Mouse (Mus musculus): ENCODE data around the gene Antxrl.

Antxrl gene

DNA sequence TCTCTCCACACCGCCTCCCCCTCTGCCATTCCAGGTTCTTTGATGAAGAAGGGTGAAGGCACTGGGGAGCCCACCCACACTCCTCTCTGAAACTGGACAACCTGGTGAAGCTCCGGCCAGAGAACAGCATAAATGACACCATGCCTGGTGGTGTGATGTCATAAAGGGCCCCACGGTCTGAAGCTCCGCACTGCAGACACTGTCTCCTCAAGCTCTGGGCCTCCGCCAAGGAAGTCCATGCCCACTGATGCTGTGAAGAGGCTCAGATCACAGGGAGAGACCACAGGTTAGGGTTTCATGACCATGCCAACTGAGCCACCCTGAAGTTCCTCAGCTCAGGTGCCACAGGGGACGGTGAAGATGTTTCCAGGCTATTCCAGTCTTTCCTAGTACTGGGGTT is at the start of gene Antxrl:
TSS of gene Antxrl (plus strand) at position 192 of the 400 bp plus-strand sequence.
- no peak for DNase-seq

DNA sequence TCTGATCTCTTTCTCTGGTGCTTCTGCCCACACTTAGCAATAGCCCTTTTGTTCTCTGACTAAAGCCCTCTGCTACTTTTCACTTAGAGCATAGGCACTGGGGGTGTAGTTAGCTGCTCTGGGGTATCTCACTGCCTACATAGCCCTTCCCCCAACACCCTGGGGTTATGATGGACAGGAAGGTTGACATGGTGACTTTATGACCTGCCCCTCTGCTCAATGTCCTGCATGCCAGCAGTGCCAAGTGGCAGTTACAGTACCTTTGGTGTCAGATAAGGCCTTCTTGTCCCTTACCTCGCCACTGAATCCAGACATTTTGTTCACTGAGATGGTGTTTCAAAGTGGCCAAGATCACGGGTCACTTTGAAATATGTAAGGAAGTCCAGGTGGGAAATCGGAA is 37.4 kb upstream of the Antxrl start, which contains the start of gene Gm30083:
TSS of gene Gm30083 (minus strand) at position 120 of the 400 bp plus-strand sequence.
- DNase-seq: no peak

DNA sequence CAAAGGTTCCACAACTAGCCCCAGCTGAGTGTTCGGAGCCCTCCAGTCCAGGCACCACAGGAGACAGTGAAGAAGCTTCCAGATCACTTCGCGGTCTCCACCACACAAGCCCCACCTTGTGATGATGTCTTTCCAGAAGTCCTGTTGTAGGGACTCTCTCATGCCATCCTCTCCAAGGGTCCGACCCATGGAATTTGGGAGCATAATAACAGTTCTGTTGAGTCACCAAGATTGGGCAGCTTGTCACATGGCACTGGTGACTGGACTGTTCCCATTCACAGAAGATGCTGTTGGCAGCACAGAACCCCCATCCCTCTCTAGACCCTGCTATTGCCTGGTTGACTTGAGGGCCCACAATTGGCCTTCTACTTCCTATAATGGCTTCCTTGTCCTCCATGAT is 36.1 kb upstream of the Antxrl start, which contains the start of gene Gm5460:
TSS of gene Gm5460 (plus strand) at position 378 of the 400 bp plus-strand sequence.
- no peak for DNase-seq

DNA sequence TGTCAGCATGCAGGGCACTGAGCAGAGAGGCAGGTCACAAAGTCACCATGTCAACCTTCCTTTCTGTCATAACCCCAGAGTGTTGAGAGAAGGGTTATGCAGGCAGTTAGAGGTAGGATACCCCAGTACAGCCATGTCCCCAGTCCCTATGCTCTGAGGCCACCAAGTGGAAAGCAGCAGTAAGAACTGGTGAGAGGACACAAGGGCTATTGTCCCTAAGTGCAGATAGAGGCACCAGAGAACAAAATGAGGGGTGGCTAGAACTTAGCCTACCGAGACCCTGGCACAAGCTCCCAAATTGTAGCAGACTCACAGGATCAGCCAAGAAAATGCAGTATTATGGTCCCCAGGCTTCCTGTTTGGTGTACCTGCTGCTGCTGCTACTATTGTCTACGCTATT is 35.6 kb upstream of the Antxrl start:
- DNase-seq: no peak

DNA sequence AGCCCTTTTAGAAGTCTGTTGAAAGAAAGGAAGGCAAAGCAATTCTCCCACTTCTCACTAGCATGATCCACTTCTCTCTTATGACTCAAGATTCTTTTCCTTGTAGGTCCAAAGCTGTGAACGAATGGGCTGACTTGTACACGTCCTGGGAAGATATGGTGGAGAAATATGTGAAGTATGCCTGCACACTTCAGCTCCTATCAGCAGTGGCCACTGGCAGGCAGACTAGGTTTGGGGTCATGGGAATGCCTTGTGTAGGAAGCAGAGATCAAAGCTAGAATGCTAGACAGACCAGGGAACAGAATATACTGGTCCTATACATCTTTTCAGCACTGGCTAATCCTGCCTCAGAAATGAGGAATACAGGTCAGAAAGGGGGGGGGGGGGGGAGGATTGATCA is 25.8 kb upstream of the Antxrl start:
- no peak for DNase-seq

DNA sequence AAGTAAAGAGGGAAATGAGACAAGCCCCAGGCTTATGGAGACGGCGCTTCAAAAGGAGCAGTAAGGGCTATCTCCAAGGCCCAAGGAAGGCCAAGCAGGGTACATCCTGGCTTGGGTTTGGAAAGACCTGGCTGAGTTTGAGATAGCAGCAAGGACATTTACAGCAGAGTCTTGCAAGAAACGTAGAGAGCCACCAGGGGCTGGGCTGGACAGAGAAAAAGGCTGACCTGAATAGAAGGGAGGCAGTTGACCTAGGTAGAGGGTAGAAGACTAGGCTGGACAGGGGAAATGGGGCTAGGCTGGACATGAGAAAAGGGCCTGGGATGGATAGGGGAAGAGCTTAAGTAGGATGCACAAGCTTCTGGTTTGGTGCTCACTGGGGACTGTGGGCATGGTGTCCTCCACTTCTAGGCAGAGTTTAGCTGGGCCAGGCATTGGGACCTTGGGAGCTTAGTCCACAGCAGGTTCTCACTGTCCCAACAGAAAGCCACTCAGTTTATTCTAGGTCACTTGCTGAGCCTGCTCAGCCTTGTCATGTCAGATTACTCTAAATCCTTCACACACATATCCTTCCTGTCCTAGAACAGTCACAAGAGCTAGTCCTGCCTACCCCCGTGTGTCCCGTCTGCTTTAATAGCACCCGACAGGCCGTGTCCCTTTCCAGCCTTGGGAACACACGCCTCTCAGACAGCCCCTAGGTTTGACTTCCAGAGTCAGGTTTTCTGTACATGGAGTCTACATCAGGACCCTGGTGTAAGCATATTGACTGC is 18.5 kb upstream of the Antxrl start:
- no peak for DNase-seq

DNA sequence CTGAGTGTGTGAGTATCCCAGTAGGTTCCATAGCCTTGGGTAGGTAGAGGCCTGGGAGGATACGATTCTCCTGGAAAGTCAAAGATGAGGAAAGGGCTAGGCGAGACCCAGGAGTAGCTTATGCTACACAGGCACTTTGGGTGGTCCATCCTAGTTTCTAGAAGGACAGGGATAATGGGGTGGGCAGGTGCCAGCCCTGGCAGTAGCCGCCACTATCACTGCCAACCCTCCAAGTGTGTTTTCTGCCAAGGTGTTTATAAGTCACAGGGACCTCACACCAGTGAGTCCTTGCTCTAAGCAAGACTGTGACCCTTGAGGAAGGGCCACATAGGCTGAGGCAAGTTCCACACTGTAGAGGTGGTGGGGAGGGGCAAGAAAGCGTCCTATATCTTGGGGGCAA is 11.3 kb upstream of the Antxrl start:
- no peak for DNase-seq

DNA sequence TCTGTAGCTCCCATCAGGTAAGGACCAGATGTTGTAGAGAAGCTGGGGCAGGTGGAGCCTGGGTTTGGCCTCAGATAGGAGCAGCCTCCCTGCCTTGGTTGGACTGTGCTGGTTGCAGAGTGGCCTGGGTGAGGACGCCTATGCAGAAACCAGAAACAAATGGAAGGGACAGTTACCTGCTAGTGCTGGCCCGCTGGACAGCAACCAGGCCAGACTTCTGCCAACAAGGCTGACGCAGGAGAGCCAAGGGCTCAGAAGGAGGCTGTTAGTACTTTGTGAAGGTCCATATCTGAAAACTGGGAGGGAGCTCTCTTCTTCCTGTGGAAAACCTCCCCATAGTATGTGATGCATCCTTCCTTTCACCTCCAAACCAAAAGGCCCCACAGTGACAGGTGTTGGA is 9.2 kb upstream of the Antxrl start:
- DNase-seq: no peak

DNA sequence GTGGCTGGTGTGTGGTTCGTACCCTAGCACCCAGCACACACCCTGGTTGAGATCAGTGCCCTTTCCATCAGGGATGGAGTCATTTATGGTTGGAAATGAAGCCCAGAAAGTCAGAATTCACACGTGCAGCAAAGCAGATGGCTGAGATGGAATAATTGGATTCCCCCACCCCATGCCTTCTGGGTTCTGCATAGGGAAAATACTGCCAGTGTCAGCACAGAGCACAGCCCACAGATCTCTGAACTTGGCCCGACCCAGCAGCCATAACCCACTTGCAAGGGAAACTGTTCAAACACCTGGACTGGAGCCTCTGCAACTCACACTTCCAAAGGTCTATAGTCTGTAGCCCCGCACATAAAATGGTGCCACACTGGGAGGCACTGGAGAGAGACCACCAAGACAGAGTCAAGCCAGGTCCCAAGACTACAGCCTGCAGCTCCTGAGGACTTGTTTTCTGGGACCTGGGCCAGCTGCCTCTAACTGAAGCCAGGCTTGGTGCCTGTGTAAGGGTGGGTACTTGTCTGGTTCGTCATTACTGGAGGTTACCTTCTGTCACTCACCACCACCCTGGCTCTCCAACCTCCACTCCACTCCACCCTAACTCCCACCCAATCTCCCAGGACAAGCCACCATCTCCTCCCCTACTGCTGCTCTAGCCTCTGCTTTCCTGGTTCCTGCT is 2.3 kb upstream of the Antxrl start:
- no peak for DNase-seq

DNA sequence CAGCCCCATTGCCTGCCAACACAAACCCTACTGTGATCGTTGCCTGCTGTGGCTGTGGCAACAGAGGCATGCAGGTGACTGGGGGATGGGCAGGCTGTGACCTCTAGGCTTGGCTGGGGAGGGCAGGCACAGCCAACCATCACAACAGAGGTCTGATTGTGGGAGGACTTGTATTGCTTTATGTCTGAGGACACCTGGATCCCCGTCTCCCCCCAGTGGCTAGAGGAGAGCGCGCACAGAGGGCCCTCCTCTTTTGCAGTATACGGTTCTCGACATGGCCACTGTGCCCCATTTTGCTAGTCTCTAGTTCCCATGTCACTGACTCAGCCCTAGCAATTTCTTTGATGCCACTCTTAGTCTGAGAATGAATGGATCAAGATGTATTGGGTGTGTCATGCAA is 19.2 kb downstream of the Antxrl start:
- no peak for DNase-seq

DNA sequence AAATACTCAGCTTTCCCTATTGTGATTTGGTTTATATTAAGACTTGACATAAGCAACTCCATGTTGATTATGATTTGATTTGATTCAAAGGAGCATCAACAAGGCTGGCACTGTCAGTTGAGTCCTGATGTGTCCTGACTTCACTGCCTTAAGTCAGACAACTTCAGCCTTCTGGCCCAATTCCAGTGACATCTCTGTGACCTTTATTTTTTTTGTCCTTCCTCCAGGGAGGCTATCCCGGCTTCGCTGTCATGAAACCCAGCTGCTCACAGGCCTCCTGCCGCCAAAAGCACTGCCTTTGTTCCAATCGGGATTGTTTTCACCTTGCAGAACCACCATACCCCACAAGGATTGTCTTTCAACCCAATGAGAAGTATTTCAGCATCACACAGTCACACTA is 22.8 kb downstream of the Antxrl start:
- no peak for DNase-seq

DNA sequence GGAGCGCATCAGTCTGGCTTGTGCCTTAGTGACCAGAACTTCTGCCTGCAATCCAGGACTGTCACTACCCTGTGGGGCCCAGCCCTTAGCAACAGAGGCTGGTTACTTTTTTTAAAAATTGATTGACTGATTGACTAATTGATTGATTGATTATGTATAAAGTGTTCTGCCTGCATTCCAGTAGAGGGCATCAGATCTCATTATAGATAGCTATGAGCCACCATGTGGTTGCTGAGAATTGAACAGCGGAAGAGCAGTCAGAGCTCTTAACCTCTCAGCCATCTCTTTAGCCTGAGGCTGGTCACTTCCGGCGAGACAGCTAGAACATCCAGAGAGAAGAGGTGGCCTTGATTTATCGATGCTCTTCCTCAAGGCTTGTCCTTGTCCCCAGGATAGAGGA is 24.7 kb downstream of the Antxrl start:
- no peak for DNase-seq

DNA sequence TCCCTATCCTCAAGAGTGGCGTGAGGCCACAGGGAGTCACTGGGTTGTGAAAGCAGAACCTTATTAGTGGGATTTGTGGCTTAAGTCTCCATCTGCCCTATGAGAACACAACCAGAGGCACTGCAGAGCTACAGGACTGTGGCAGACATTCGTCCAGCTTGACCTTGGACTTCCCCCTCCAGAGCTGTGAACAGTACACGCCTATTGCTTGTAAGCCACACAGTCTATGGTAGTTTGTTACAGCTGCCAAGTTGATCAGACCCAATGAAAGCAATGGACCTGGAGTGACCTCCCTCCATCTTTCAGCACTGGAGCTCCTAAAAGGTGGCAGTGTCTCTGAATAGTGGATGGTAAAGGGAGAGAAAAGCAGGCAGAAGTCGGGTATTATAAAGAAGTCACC is 25.8 kb downstream of the Antxrl start:
- no peak for DNase-seq

DNA sequence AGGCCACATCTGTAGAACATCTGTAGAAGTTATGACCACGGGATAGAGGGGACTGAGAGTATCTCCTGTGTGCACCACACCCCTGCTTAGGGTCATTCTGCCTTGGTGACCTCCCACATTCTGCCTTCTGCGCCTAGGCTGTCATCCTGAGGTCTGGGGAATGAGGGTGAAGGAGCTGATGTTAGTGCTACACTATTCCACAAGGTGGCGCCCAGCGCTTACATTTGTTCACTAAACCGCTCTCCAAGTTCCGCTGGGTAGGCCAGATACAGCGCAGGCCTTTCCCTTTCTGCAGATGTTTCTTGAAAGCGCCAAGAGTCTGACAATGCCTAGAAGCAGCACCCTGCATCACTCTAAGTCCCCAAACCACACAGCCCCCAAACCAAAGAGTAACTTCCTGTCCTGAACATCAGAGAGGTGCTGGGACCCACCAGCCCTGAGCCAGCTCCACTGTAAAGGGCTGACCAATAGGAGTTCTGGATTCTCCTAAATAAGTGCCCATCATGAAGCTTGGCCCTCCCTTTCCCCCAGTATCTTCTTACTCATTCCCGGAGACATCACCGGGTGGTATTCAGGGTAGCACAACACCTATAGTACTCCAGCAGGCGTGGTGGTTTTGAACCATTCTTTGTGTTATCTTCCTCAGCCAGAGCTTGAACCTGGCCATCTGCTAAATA is 28.0 kb downstream of the Antxrl start:
- peak; percentile 9 to 15 for DNase-seq

DNA sequence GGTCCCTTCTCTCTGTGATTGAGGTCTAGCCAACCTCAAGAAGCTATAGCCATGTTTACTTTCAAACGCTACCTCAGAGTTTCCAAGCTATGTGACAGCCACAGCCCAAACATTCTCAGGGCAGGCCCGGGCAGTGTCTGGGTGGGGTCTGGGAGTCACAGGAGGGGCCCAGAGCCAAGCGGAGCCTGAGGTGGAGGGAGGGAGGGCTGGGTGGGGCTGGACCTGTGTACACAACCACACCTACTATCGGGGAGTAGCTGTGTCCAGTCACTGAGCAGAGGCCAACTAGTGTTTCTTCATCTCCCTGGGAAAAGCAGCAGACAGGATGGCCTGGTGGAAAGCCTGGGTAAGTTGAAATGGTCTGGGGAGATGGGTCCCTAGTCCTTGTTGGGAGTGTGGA is 33.2 kb downstream of the Antxrl start, which contains the start of gene Anxa8:
TSS of gene Anxa8 (plus strand) at position 251 of the 400 bp plus-strand sequence.
- no peak for DNase-seq

DNA sequence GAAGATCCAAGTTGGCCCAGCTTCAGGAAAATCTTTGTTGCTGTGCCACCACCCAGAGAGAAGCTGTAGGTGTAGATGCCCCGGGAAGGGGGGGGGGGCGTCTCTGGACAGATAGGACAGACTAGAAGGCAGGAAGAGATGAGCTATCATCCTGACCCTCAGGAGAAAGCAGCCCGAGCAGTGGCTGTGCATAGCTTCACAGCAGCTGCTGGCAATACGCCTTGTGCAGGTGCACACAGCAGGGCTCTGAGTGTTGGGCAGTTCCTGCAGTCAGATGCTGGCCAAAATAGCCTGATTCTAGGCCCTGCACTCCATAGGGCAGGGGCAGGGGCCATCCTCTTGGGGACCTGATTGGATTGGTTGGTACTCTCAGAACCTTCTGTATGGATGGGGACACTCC is 34.3 kb downstream of the Antxrl start:
- DNase-seq: no peak

DNA sequence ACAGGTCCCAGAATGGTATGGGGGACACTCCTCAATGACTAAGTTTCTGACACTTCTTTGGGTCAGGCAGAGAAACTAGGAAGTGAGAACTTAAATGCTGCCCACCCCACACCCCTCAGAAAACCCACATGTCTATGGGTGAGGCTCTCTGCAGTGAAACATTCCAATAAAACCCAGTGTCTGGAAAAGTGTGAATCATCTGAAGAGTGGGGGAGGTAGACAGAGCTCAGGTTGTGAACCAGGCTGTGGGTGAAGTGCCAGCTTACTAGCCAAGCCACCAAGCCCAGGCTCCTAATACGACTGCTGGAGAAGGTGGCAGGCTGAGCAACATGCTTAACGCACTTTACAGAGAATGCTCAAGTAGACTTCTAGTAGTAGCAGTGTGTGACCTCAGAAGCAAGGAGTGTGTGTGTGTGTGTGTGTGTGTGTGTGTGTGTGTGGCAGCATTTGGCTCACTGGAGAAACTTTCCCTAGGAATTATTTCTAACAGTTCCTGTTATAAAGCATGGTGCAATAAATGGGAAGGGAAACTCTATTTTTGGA is 35.4 kb downstream of the Antxrl start:
- no peak for DNase-seq

DNA sequence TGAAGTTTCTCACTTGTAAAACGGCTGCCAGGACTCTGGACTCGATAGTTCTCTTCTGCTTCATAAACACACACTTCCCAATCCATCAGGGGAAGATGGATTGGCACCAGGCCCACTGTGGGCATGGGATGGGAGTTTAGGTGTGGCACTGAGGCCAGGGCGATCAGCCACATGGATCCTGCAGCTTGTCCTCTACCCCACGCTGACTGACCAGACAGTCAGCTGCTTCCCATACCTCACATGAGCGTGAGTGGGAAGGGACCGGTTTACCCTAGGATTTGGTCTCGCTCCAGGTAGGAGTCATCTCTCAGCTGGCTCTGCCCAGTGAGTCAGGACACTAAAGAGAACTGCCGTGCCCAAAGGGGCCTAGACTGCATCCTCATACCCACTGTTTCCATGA is 37.3 kb downstream of the Antxrl start:
- DNase-seq: no peak

DNA sequence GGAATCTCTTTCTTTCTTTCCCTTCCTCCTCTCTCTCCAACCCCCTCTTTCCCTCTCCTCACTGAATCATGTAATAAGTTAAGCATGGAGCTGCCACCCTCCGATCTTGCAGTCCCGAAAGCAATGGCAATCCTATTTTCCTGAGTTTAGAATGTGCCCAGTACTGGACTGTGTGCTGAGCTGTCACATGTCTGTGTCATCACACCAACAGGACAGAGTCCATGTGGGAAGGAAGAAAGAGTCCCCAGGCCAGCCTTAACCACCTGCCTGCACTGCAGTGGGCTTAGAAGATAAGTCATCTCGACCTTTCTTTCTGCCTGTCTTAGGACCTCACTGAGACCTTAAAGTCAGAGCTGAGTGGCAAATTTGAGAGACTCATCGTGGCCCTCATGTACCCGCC is 39.0 kb downstream of the Antxrl start:
- no peak for DNase-seq

DNA sequence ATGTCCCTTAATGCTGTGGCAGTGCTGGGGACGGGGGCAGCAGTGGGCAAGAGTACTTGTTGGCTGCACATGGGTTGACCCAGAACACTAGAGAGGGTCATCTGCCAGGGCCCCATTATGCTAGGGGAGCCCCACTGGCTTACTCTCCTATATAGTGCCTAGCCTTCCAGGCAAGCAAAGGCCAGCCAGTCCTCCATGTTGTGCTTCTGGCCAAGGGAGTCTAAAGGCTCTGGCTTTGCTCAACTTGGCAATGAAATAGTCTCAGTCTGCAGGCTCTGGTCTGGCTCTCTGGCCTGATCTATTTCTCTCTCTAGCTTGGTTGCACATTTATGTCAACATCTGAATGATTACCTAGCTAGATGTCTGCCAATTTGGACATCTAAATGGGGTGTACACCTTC is 40.3 kb downstream of the Antxrl start:
- no peak for DNase-seq

DNA sequence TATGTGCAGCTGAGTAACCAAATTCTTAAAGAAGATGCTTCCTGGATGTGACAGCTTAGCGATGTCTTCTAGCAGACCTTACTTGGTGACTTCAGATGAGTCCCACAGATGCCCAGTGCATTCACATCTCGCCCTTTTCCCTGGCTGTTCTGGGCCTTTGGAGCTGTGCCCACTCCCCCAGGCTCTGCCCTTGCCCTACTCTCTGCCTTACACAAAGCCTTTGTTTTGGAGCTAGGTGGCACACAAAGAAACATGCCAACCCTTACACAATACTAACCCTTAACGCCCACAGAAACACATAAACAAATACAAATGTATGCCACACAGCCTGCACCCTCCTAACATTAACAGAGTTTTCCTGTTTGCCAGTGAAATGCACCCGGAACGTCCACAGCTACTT is 43.7 kb downstream of the Antxrl start:
- DNase-seq: no peak

DNA sequence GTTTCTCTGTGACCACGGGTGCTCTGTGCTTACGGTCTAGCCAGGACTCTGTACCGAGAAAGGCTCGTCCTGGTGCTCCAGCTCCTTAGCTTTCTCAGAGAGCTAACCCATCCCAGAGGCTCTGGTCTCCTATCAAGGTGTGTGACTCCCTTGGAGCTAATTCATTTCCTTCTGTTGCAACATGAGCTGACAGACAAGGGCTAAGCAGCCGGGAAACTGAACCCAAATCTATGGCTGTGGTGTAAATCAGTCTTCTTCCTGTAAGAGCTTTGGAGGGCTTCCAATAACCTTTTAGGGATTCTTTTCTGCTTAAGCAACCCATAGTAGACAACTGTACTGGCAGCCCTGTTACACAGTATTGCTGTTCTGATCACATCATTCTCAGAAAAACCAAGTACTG is 50.1 kb downstream of the Antxrl start, which contains the start of gene A630023A22Rik:
TSS of gene A630023A22Rik (minus strand) at position 154 of the 400 bp plus-strand sequence.
- DNase-seq: no peak

DNA sequence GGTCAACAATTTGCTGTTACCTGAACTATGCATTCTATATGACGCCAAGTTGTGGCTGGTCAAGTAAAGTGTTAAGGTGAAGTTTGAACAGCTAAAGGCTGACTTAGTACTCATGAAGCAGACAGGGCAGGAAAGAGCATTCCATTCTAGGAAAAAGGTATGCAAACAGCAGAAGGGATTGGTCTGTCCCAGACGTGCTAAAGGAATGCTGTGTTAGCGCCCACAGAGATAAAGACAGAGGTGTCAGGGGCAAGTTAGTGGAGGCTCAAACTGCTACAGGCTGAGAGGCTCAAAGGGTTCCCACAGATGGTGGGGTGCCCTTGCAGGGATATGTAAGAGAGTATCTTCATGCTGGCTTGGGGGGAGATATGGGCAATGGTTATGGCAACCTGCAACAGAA is 51.3 kb downstream of the Antxrl start:
- DNase-seq: no peak
